Mouse (Mus musculus) retina, postnatal 1 day (tissue): ENCODE results near the gene Cnnm2.

ENCODE experiments used
- DNase-seq: peaks from one replicate; pipeline ENCODE4 v3.0.0-alpha.2; 2012

Gene Cnnm2

GRCm38 (mm10) chr19:46799903-46800583 is 38.6 kb downstream of the Cnnm2 start:
- no peak for DNase-seq

- DNase-seq = no peak
Measured at GRCm38 (mm10) chr19:46801492-46801891, 40.1 kb downstream of the Cnnm2 start.

- peak; percentile 63 for DNase-seq
Measured at GRCm38 (mm10) chr19:46802306-46802705, 40.9 kb downstream of the Cnnm2 start.

- peak; percentile 28 for DNase-seq
Measured at GRCm38 (mm10) chr19:46803732-46804131, 42.3 kb downstream of the Cnnm2 start.

- no peak for DNase-seq
Measured at GRCm38 (mm10) chr19:46804751-46805150, 43.4 kb downstream of the Cnnm2 start.

GRCm38 (mm10) chr19:46805933-46806688 is 44.7 kb downstream of the Cnnm2 start:
- DNase-seq = no peak

- DNase-seq = no peak
Measured at GRCm38 (mm10) chr19:46808261-46808660, 46.9 kb downstream of the Cnnm2 start.

- no peak for DNase-seq
Measured at GRCm38 (mm10) chr19:46809031-46809430, 47.6 kb downstream of the Cnnm2 start.

GRCm38 (mm10) chr19:46819276-46819675 is 57.9 kb downstream of the Cnnm2 start:
- DNase-seq = no peak

GRCm38 (mm10) chr19:46822491-46822890 is 61.1 kb downstream of the Cnnm2 start:
- no peak for DNase-seq

- no peak for DNase-seq
Measured at GRCm38 (mm10) chr19:46823759-46824158, 62.4 kb downstream of the Cnnm2 start.

- DNase-seq = no peak
Measured at GRCm38 (mm10) chr19:46824867-46825266, 63.5 kb downstream of the Cnnm2 start.

- no peak for DNase-seq
Measured at GRCm38 (mm10) chr19:46827654-46828165, 66.3 kb downstream of the Cnnm2 start.

- DNase-seq = peak; percentile 26
Measured at GRCm38 (mm10) chr19:46828961-46829360, 67.6 kb downstream of the Cnnm2 start.

GRCm38 (mm10) chr19:46831381-46831780 is 70.0 kb downstream of the Cnnm2 start:
- DNase-seq = no peak

GRCm38 (mm10) chr19:46834301-46834700 is 72.9 kb downstream of the Cnnm2 start:
- no peak for DNase-seq

GRCm38 (mm10) chr19:46835339-46835738 is 73.9 kb downstream of the Cnnm2 start:
- no peak for DNase-seq

GRCm38 (mm10) chr19:46836085-46836484 is 74.7 kb downstream of the Cnnm2 start:
- DNase-seq = no peak

GRCm38 (mm10) chr19:46837290-46838079 is 76.1 kb downstream of the Cnnm2 start:
- no peak for DNase-seq

GRCm38 (mm10) chr19:46841016-46841415 is 79.6 kb downstream of the Cnnm2 start:
- no peak for DNase-seq

GRCm38 (mm10) chr19:46843030-46843429 is 81.6 kb downstream of the Cnnm2 start:
- no peak for DNase-seq

- DNase-seq = no peak
Measured at GRCm38 (mm10) chr19:46846056-46846455, 84.7 kb downstream of the Cnnm2 start.

GRCm38 (mm10) chr19:46846459-46846858 is 85.1 kb downstream of the Cnnm2 start:
- DNase-seq = no peak
